Mouse (Mus musculus) T-cell, adult 2 months (primary cell): ENCODE data around the gene Snapin.

Experiments
- DNase-seq: peaks from one replicate; pipeline ENCODE4 v3.0.0; 2022; ENCODE audit warnings: low spot score

Snapin gene

DNA sequence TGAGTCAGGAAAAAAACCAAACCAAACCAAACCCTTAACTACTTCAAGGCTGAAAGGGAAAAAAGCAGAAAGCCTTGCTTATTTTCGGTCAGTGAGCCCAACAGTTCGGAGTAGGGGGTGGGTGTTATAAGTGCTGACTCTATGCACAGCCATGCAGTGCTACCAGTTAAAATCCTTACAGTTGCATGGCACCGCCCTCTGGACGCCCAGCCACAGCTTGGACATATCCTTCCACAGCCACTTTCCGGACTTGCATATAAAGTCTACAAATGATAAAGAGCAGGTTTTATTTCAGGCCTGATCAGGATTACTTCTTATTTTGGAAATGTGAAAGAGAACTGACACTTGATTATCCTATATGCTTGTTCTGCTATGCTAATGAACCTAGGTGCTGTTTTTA, 14.4 kb upstream of the Snapin start:
- no peak for DNase-seq

DNA sequence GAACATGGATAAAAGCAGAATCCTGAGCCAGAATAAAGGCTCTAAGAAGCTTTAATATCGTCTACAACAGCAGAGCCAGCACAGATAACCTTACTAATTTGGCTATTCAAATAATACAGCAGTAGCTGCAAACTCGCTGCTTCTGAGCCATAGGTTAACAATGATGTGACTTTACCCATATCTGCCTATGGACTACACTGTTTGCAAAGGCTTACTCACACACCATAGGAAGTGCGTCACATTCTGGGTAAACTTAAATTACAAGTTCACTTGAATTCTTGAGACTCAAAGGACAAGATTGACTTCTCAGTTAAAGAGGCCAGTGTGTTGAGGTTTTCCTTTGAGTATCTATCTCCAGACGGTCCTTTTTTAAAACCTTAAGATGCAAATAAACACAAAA, 12.6 kb upstream of the Snapin start:
- DNase-seq: no peak

DNA sequence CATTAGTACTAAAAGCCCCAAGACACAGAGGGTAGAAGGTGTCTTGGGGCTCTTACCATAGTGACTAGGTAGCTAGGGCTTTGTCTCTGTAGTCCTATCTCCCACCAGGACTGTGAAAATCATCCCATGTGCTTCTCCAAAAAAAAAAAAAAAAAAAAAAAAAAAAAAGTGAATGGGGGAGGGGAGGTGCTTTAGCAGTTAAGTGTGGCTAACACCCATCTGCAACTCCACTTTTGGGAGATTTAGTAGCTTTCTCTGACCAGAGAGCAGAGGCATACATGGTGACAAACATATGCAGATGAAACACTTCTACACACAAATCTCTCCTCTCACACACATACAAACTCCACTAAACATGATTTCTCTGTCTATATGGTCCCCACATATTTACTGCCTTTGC, 6.8 kb upstream of the Snapin start:
- DNase-seq: no peak

DNA sequence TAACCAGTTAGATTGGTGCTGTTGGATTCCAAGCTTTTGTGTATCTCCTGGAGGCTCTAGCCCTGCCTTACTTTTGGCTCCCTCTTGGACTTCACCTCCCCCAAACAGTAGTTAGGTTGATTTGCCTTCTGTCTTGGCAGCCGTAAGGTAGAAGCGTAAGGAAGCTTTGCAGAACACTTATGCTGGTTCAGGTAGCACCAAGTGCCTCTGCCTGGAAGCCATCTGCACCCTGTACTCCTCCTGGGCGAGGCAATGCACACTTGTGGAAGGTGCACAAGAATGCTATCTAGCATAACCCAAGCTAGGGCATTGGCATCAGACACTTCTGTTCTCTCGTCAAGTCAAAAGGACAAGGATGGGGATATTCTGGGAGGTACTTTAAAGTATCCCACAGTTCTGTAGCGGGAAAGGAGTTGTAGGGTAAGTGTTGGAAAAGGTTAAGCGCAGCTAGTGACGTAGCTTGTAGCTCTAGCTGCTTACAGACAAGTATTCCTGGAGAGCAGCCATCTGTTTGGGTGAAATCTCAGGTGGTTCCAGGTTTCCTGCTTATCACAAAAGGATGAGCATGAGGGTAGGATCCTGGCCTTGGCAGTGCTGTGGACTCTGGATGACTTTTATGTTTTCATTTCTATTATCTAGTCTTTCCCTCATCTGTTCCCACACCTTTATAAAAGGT, 5.2 kb upstream of the Snapin start:
- no peak for DNase-seq

DNA sequence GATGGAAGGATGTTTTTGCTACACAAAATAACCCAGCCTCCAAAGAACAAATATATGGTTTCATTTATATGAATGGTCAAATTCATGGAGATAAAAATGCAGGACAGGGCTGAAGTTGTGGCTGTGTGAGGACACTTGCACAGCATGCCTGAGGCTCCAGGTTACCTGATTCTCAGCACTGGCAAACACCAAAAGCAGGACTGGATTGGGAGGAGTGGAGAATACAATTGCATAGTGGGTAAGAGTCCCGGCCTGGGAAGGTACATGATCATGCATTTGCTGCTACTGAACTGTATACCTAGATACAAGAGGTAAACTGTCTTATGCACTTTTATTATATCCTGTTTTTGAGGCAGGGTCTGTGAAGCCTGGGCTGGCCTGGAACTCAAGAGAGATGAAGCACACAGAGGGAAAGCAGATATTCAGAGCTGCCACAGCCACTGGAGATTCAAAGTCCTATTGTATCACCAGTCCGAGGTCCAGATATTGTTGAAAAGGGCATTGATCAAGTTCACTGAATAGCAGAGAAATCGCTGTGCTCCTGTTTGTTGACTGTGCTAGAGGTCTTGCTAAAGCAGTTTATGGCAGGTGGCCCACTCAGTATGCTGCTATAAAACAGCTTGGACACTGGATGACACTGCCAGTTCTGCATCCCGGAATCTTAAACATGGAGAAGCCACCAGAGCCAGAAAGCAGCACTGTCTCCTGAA, 3.2 kb upstream of the Snapin start:
- DNase-seq: no peak

DNA sequence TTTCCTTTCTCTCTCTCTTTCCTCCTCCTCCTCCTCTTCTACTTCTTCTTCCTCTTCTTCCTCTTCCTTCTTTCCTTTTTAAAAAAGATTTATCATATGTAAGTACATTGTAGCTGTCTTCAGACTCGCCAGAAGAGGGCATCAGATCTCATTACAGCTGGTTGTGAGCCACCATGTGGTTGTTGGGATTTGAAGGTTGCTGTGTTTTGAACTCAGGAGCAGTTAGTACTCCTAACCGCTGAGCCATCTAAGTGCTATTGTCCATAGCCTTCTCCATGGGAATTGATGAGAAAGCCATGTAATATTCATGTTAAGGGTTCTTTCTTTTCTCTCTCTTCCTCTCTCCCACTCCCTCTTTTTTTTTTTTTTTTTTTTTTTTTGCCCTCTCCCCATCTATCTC, 517 bp upstream of the Snapin start:
- DNase-seq: peak; percentile 70

DNA sequence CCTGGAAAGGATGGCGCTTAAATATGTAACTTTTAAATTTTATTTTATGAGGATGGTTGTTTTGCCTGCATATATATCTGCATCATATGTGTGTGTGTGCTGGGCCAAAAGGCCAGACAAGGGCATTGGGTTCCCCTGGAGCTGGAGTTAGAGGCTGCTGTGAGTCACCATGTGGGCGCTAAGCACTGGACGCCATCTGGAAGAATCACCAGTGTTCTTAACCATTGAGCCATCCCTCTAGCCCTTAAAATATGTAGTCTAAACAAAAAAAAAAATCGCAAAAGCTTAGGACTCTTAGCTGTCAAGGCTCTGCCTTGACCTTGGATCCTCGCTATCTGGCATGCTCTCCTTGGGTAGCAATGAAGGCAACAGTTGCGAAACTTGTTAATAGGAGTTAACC, 2.3 kb downstream of the Snapin start:
- DNase-seq: no peak

DNA sequence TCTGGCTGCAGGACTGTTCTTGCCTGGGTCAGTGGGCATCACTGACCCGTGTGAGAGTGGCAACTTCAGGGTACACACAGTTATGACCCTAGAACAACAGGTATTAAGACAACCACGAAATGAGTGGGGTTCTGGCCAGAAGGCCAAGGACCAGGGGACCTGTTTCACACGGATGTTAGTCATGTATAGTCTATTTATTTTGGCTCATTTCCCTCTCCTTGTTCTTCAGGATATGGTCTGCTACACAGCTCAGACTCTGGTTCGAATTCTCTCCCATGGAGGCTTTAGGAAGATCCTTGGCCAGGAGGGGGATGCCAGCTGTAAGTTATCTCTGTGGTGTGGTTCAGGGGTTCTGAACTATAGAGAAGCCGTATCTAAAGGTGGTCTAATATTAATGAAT, 3.8 kb downstream of the Snapin start:
- DNase-seq: no peak

DNA sequence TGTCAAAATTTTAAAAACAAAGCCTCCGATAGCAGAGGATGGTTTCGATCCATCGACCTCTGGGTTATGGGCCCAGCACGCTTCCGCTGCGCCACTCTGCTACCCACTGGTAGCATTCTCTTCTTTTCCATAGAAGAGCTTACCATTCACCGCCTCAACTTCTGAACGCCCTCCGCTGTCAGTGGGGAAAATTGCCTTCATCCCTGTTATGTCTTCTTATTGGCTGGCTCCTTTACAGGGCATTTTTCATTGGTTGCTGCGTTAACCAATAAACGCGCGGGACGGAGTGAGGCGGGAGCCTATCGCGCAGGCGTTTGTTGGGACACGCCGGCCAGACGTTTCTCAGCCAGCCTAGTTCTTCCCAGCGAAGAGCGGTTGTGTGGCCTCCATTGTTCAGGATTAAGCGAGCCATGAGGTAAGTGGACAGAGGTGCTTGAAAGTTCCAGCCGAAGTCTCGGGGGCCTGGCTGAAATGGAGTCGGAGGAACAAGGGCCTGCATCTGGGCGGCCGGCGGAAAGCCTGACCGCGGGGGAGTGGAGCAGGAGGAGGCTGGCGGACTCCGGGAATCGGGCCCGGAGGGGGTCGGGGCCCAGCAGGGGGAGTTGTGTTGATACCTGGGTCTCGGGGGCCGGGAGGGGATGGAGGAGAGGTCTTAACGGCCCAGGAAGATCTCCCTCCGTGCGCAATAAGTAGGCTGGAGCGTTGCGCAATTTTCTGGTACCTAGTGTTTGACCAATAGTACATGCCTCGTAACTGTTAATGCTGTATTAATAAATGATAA, 14.8 kb downstream of the Snapin start, which contains the start of gene Ilf2:
TSS of gene Ilf2 (plus strand) at position 296 of the 781 bp plus-strand sequence.
- peak; percentile 96 for DNase-seq

DNA sequence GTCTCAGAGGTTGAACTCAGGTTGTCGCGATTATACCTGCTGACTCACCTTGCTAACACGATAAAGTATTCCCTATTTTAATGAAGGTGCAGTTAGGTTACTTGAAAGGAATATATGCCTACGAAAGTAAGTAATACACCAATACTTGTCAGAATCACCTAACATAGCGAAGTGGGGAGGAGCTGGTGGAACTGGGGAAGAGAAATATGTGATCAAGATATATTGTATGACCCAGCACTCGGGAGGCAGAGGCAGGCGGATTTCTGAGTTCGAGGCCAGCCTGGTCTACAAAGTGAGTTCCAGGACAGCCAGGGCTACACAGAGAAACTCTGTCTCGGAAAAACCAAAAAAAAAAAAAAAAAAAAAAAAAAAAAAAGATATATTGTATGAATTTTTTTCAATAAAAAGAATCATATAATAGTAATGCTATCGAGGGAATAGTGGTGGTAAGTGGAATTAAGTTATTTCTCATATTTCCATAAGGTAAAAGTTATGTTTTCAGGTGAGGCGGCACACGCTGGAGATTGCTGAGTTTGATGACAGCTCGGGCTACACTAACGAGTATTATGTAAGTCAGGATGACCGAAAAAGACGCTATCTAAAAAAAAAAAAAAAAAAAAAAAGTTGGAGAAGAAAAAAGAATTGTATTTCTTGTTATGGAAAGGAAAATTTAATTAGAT, 15.5 kb downstream of the Snapin start:
- DNase-seq: no peak

DNA sequence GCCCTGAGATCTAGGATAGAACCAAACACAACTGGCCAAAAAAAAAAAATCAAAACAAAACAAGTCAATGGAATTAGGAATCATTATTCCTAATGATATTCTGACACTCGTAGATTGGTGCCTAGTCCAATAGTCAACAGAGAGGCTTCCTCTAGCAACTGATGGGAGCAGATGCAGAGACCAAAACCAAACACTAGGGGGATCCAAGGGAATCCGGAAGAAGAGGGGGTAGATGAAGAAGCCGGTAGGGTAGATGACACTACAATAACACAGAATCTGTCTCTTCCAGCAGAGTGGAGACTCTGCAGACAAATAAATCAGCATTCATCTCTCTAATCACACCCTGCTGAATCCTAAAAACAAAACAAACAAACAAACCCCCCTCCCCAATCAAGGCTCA, 18.6 kb downstream of the Snapin start:
- DNase-seq: peak; percentile 76

DNA sequence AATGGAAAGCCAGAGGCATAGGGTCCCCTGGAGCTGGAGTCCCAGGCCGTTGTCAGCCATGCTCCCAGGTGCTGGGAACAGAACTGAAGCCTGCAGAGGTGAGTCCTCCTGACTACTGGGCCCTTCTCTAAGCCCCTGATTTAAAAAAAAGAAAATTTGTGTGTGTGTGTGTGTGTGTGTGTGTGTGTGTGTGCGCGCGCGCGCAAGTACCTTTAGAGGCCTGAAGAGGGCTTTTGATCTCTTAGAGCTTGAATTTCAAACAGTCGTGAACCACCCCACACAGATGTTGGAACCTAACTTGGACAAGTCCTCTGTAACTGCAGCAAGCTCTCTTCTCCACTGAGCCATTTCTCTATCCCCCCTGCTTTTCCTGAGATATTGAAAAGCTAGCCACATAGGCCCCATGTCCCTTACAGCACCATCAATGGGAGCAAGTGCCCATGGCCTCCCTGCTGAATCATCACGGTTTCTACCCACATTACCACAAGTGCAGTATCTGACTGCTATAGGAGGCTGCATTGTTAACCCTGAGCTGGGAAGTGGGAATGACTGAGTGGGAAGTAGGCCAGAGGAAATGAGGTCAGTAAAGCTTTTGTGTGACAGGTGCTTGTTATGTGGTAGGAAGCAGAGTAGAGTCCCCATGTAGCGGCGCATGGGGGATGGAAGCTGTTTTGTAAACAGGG, 23.1 kb downstream of the Snapin start:
- no peak for DNase-seq

DNA sequence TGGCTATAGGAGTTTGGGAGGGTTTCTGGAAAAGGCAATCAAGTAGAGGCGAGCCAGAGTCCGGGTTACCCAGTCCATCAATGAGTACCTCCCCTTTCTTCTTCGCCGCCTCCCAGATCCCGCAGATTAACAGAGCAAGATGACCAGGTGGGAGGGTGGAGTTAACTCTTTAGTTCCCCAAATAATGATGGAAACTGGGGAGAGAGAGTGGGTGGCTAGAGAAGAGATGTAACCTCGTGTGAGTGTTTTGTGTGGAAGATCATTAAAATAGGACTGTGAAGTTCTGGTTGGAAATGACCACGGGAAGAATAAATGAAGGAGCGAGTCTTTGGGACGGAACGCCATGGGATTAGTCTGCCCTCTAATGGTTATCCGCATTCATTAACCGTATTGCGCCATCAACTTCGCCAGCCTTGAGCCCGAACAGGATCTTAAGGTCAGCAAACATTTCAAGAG, 24.5 kb downstream of the Snapin start:
- no peak for DNase-seq

DNA sequence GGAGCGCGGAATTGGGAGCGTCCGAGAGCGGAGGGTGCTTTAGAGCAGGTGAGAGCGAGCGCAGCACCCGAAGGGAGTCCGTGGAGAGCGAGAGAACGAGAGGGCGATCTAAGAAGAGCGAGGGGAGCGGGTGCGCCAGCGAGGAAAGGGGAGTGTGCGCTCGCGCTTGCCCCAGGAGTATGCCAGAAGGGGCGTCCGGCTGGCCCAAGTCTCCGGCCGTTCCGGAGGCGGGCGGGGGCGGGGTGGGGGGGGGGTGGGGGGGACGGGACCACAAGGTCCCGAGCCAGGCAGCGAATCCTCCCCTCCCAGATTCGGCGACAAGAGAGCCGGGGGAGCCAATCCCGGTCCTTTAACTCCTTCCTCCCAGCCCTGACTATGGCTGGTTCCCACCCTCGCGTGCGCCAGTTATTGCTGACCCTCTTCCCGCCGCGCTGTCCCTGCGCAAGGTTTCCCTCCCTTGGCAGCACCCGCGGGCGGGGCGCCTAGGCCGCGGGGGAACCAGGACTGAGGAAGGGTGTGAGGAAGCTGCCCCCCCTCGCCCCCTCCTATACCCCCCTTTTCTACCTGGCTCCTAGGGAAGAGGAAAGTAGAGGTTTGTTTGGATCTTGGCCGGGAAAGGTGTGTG, 25.0 kb downstream of the Snapin start, which contains the start of gene Npr1:
TSS of gene Npr1 (minus strand) at position 181 of the 625 bp plus-strand sequence.
- DNase-seq: no peak

DNA sequence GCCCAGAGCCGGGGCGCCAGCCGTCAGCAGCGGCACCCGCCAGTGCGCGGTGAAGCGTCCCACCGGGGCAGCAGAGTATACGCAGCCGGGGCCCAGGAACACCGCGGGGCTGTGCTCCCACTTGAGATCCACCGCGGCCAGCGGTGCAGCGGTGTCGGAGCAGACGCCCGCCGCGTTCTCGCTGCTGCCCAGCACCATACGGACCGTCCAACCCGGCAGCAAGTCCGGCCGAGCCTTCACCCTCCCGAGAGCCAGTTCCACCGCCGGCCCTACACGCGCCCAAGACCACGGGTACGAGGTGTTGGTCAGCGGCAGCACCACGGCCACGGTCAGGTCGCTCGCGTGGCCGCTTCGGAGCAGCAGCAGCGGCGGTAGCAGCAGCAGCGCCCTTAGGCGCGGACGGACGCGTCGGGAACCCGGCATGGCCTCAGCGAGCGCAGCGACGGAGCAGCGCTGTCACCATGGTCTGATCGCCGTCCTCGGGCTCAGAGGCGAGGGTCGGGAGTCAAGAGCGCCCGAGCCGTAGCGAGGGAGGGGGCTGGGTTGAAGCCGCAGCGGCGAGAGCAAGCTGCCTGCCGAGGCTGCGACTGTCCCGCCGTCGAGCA, 25.6 kb downstream of the Snapin start:
- peak; percentile 33 for DNase-seq

DNA sequence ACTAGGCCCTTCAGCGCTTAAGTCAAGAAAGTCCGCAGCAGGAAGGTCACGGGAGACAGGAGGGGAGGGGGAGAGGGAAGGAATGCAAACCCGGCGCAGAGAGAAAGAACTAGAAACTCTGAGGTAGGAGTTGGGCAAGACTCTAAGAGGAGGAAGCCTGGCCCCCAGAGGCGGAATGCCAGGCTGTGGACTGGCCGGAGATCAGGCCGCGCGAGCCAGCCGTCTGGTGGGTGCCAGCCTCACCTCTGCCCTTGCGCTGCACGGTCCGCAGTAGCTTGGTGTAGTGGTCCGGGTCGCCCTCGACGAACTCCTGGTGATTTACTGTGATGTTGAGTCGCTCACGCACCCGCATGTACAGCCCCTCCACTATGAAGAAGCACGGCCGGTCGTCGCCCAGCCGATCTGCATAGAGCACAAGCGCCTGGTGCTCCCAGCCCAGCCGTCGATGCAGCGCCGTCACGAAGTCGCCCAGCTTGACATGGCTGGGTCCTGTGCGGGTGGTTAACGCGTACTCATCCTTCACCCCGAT, 26.2 kb downstream of the Snapin start:
- DNase-seq: peak; percentile 9

DNA sequence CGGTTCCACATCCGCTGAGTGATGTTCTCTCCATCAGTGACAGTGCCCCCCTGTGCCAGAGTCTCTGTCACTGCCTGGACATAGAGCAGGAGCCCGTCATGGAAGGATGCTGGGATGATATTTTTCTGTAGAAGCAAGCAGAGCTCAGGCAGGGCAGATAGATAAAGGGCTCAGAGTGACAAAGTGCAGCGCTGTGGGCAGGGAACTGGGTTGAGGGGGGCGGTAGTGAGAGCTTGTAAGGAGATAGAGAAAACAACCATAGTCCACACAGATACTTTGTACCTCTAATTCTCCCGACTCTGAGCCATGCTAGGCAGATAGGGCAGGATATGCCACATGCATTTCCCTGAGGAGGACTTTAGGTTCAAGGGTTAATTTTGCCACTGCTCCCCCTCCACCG, 28.3 kb downstream of the Snapin start:
- no peak for DNase-seq

DNA sequence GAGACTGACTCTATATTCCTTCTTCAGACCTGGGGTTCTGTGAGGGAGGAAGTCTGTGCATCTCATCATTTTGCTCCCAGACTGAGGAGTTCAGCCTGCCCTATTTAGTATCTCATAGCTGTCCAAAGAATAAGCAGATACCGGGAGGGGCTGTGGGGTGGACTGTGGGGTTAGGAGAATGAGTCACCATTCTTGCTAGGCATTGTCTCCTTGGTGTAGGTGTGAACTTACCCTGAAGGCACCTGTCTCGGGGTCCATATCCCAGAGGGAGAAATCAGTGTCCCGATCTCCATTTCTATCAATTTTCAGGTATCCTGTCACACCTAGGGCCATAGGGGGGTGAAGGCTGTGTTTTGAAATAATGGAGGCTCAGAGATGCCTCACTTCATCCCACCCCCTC, 28.9 kb downstream of the Snapin start:
- no peak for DNase-seq

DNA sequence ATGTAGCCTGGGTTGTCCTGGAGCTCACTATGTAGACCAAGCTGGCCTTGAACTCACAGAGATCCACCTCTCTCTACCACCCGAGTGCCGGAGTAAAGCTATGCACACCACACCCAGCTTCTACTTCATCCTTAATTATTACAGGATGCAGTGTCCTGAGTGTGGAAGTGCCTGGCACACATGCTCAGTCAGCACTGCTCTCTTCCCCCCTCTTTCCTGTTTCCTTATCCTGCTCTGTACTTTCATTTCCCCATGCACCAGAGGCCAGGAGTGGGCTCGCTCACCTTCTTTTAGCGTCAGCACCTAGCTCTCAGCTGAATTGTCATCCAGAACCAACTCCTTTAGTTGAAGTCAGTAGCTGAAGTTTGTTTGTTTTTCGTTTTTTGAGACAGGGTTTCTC, 30.5 kb downstream of the Snapin start:
- DNase-seq: no peak

DNA sequence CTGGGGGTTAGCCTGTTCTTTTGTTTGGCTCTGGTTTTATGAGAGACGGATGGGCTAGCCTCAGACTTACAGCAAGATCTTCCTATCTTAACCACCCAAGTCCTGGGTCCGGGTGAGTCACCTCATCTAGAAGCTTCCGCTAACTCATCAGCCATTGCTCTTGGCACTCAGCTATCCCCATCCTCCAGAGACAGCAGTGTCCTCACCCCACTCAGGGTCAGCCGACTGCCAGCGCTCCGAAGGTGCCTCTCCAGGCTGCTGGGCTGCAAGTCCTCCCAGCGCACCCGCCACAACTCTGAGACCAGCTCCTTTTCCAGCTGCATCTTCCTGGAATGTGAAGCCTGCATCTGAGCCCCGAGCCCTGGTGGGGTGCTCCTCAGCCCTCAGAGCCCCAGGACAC, 31.1 kb downstream of the Snapin start:
- DNase-seq: no peak

DNA sequence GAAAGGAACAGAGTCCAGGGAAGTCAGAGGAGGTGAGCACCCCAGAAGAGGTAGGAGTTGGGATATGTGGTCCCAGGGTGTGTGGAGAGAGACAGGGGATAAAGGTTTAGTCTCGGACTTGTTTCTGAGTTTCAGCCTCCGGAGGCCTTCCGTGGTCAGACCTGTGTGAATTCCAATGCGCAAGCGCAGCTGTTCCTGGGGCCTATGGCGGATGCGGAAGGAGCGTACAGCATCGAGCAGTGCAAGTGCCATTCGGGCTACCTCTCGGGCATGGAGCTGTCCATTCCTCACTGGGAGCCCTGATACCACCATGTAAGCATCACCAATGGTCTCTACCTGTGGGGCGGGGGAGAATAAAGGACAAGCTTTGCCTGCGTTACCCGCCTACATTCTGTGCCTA, 35.9 kb downstream of the Snapin start:
- no peak for DNase-seq
